Mouse (Mus musculus) c-Kit-negative CD71-positive TER-119-positive erythroid progenitor cells, embryonic 14.5 days (primary cell): ENCODE measurements around the gene Srsf7.
"Not testable (repeated sequence)": the region's sequence is repeated elsewhere in the genome, so short reads cannot be mapped to it uniquely, and the experiment has no call there.

Experiments
- DNase-seq: peaks from one replicate; pipeline ENCODE4 v3.0.0-alpha.2; 2013; ENCODE audit warnings: low read depth, low spot score

Srsf7 gene

GRCm38 (mm10) chr17:80199160-80199778 is 7.8 kb downstream of the Srsf7 start:
- DNase-seq = no peak

GRCm38 (mm10) chr17:80193075-80193474 is 14.0 kb downstream of the Srsf7 start:
- DNase-seq = no peak

- no peak for DNase-seq
These were observed 23.5 kb downstream of the Srsf7 start for GRCm38 (mm10) chr17:80183615-80184014.

- no peak for DNase-seq
These were observed 26.6 kb downstream of the Srsf7 start for GRCm38 (mm10) chr17:80180468-80180867.

GRCm38 (mm10) chr17:80179959-80180358 is 27.1 kb downstream of the Srsf7 start:
- peak; percentile 24 for DNase-seq

- not testable (repeated sequence) for DNase-seq
These were observed 28.3 kb downstream of the Srsf7 start for GRCm38 (mm10) chr17:80178846-80179245.

GRCm38 (mm10) chr17:80175966-80176365 is 31.1 kb downstream of the Srsf7 start:
- DNase-seq = no peak

- DNase-seq = no peak
These were observed 31.7 kb downstream of the Srsf7 start for GRCm38 (mm10) chr17:80175386-80175739.

GRCm38 (mm10) chr17:80174699-80175385 is 32.3 kb downstream of the Srsf7 start:
- DNase-seq = no peak

- no peak for DNase-seq
These were observed 33.0 kb downstream of the Srsf7 start for GRCm38 (mm10) chr17:80174146-80174545.

GRCm38 (mm10) chr17:80173708-80174107 is 33.4 kb downstream of the Srsf7 start:
- no peak for DNase-seq

- no peak for DNase-seq
These were observed 34.3 kb downstream of the Srsf7 start for GRCm38 (mm10) chr17:80172761-80173160.

- DNase-seq = no peak
These were observed 35.2 kb downstream of the Srsf7 start for GRCm38 (mm10) chr17:80171948-80172347.

GRCm38 (mm10) chr17:80170951-80171350 is 36.2 kb downstream of the Srsf7 start:
- no peak for DNase-seq

- no peak for DNase-seq
These were observed 37.3 kb downstream of the Srsf7 start for GRCm38 (mm10) chr17:80169792-80170191.

- DNase-seq = no peak
These were observed 38.5 kb downstream of the Srsf7 start for GRCm38 (mm10) chr17:80168425-80169182.

- no peak for DNase-seq
These were observed 39.3 kb downstream of the Srsf7 start for GRCm38 (mm10) chr17:80167851-80168251.

- no peak for DNase-seq
These were observed 39.7 kb downstream of the Srsf7 start for GRCm38 (mm10) chr17:80167436-80167835.

- no peak for DNase-seq
These were observed 40.8 kb downstream of the Srsf7 start for GRCm38 (mm10) chr17:80166346-80166745.

GRCm38 (mm10) chr17:80165741-80166140 is 41.4 kb downstream of the Srsf7 start:
- no peak for DNase-seq

GRCm38 (mm10) chr17:80163991-80164390 is 43.1 kb downstream of the Srsf7 start:
- no peak for DNase-seq

- DNase-seq = no peak
These were observed 46.7 kb downstream of the Srsf7 start for GRCm38 (mm10) chr17:80160454-80160853.

GRCm38 (mm10) chr17:80157489-80157888 is 49.6 kb downstream of the Srsf7 start:
- DNase-seq = no peak
